Mouse (Mus musculus): Measurements from ENCODE around the gene Nr1d1. TPM values are rescaled to one million over a fixed set of nuclear protein-coding genes. Genes with fewer than 3 reads are reported as not detected.

Nr1d1 gene
- polyA plus RNA-seq (2012; rRNA removed; ENCODE audit: low replicate concordance): 146 and 302 TPM in 2 replicates

DNA sequence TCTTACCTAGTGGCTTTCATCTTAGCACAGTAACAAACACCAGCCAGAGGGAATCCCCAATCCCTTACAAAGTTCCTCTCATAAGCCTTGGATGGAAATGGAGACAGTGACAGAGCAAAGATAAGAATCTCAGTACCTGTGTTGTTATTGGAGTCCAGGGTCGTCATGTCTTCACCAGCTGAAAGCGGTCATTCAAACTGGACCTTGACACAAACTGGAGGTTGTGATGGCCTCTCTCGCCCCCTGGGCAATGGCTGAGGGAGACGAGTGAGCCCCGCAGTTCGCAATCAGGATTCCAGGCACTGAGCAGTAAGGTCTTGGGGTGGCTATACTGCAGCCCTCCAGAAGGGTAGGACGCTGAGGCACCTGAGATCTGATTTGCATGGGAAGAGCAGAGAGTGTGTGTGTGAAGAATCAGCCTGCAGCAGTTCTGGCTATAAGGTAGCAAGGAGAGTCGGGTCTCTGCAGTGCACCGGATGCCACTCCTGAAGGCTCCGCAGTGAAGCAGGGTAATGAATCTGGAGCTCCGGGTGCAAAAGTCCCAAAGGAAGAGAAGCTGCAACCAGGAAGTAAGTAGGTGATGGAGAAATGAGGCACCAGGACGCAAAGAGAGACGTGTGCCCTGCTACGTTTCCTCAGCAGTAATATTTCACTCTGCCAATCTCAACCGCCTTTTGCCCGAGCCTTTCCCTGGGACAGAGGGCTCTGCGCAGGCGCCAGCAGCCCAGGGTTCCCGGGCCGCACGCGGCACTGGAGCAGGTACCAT, at the start of gene Nr1d1:
Nr1d1 (minus strand) TSS at position 752 of the 766 bp plus-strand sequence.

DNA sequence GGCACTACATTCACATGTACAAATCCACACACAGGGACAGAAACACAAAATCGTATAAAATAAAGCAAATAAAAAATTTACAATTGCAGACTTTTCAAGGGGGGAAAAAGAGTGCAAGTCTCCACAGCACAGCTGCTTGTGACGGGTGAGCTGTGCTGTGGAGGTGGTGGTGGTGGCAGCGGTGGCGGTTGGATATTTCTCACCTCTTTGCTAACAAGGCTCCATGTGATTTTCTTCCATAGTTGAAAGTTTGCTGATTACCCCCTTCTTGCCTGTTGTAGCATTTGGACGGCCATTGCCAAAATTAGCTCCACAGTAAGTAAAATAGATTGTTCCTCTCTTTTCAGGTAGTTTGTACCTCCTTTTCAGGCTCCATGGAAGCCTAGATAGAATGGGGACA, 29.5 kb upstream of the Nr1d1 start, which contains the start of gene Casc3:
Casc3 (plus strand) TSS at position 301 of the 400 bp plus-strand sequence.

DNA sequence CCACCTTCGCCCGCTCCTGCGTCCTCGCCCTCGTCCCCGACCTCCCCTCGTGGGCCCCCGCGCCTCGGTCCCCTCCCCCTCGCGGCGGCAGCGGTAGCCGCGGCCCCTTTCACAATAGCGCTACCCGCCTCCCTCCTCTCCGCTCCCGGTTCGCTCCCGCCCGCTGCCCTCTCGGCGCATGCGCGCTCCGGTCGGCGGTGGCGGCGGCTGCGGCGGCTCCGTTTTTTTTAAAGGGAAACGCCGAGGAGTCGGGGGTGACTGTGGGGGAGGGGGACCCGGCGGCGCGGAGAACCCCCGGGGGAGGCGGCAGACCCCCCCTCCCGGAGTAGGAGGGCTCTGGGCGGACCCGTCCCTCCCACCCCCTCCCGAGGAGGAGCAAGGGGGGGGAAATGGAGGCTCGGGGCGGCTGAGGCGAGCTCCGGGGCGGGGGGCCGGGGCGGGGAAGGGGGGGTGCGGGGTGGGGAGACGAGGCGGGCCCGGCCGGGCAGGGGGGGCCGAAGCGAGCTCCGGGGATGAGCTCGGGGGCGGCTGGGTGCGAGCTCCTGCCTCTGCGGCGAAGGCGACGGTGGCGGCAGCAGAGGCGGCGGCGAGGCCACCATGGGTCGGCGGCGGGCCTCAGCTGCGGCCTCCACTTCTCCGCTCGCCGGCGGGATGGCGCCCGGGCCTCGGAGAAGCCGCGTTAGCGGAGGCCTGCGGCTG, 20.0 kb upstream of the Nr1d1 start, which contains the start of gene Msl1:
Msl1 (plus strand) TSS at position 502 of the 699 bp plus-strand sequence.

DNA sequence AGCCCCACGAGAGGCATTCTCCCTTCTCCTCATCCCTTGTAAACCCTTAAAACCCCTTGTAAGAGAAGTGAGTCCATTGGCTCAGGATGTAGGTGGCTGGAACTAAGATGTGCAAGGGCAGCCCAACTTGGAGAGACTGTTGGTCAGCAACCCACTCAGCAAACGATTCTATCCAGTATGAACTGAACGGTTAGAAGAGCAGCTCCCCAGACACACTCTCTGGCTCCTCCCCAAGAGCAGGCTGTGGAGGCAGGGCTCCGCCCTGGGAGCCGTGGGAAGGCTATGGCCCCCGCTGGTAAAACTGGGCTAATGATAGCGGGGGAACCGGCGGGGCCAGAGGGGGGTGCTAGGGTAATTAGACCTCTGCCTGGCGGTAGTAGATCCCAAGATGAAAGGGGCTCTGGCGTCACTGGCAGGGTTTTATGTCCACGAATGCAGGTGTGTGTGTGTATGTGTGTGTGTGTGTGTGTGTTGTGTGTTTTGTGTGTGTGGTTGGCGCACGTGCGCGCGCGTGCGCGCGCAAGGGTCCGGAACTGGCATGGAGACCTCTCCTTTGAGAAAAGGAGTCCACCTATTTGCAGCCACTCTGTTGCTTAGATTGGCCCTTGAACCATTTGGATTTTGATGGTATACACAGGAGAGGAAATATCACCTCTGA, 34.6 kb downstream of the Nr1d1 start, which contains the start of gene Thra:
Thra (plus strand) TSS at position 246 of the 658 bp plus-strand sequence.

DNA sequence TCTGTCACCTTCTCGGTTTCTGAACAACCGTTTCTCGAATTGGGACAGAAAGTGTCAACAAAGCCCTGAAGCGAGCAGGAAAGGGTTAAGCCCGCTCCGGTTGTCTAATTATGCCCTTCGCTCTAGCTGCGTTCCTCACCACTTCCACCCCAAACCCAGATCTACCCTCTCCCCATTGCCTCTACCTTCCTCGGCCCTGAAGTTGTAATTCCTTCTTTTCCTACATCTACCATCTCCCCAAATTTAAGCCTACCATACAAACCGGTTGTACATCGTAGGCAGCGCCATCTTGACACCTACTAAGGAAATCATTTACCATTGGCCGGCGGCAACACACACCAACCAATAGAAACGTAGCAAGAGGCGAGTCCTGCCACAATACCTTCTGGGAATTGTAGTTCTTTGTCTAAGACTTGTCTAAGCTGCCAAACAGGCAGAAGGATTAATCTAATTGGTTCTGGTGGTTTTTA, 46.0 kb downstream of the Nr1d1 start, which contains the start of gene Med24:
Med24 (minus strand) TSS at position 317 of the 470 bp plus-strand sequence.

Other genes with a start within 250 kb of the Nr1d1 start
- 1.0 and 9.3 TPM in 2 replicates for gene Ikzf3, start 229.3 kb downstream of the Nr1d1 start, polyA plus RNA-seq (2012; rRNA removed; ENCODE audit: low replicate concordance)
- gene Zpbp2, start 224.2 kb downstream of the Nr1d1 start, polyA plus RNA-seq (2012; rRNA removed; ENCODE audit: low replicate concordance): 0.33 and 0.44 TPM in 2 replicates
- 176 and 317 TPM in 2 replicates for gene Ormdl3, start 188.0 kb downstream of the Nr1d1 start, polyA plus RNA-seq (2012; rRNA removed; ENCODE audit: low replicate concordance)
- not detected in 2 replicates for gene Lrrc3c, start 177.0 kb downstream of the Nr1d1 start, polyA plus RNA-seq (2012; rRNA removed; ENCODE audit: low replicate concordance)
- not detected in 2 replicates for gene Gm12355, start 149.7 kb downstream of the Nr1d1 start, polyA plus RNA-seq (2012; rRNA removed; ENCODE audit: low replicate concordance)
- not detected in 2 replicates for gene Gsdma3, start 149.0 kb downstream of the Nr1d1 start, polyA plus RNA-seq (2012; rRNA removed; ENCODE audit: low replicate concordance)
- not detected in 2 replicates for gene Gsdma2, start 128.6 kb downstream of the Nr1d1 start, polyA plus RNA-seq (2012; rRNA removed; ENCODE audit: low replicate concordance)
- not detected in 2 replicates for gene Gsdma, start 111.0 kb downstream of the Nr1d1 start, polyA plus RNA-seq (2012; rRNA removed; ENCODE audit: low replicate concordance)
- 168 and 280 TPM in 2 replicates for gene Psmd3, start 92.8 kb downstream of the Nr1d1 start, polyA plus RNA-seq (2012; rRNA removed; ENCODE audit: low replicate concordance)
- 1.7 TPM in 1 of 2 replicates, not detected in the other for gene Csf3, start 74.1 kb downstream of the Nr1d1 start, polyA plus RNA-seq (2012; rRNA removed; ENCODE audit: low replicate concordance)
- 43.3 and 86.4 TPM in 2 replicates for gene Med24, start 45.9 kb downstream of the Nr1d1 start, polyA plus RNA-seq (2012; rRNA removed; ENCODE audit: low replicate concordance)
- 121 and 143 TPM in 2 replicates for gene Thra, start 34.7 kb downstream of the Nr1d1 start, polyA plus RNA-seq (2012; rRNA removed; ENCODE audit: low replicate concordance)
- 27.6 and 47.7 TPM in 2 replicates for gene Msl1, start 20.2 kb upstream of the Nr1d1 start, polyA plus RNA-seq (2012; rRNA removed; ENCODE audit: low replicate concordance)
- gene Casc3, start 29.6 kb upstream of the Nr1d1 start, polyA plus RNA-seq (2012; rRNA removed; ENCODE audit: low replicate concordance): 21.2 and 39.6 TPM in 2 replicates
- 1.8 and 5.9 TPM in 2 replicates for gene Rapgefl1, start 61.5 kb upstream of the Nr1d1 start, polyA plus RNA-seq (2012; rRNA removed; ENCODE audit: low replicate concordance)
- 6.0 and 8.5 TPM in 2 replicates for gene Wipf2, start 88.3 kb upstream of the Nr1d1 start, polyA plus RNA-seq (2012; rRNA removed; ENCODE audit: low replicate concordance)
- gene Cdc6, start 132.5 kb upstream of the Nr1d1 start, polyA plus RNA-seq (2012; rRNA removed; ENCODE audit: low replicate concordance): 0.36 and 2.4 TPM in 2 replicates
- gene Rara, start 152.5 kb upstream of the Nr1d1 start, polyA plus RNA-seq (2012; rRNA removed; ENCODE audit: low replicate concordance): 19.6 and 43.5 TPM in 2 replicates
- 0.20 and 1.6 TPM in 2 replicates for gene Gjd3, start 207.7 kb upstream of the Nr1d1 start, polyA plus RNA-seq (2012; rRNA removed; ENCODE audit: low replicate concordance)
- 1.5 and 8.7 TPM in 2 replicates for gene Top2a, start 248.9 kb upstream of the Nr1d1 start, polyA plus RNA-seq (2012; rRNA removed; ENCODE audit: low replicate concordance)